Mouse (Mus musculus) layer of hippocampus, adult 9-10 months (tissue): ENCODE results near the gene Nme6.
A peak's percentile ranks its signal among the peaks of the same experiment; 100 is the strongest.

Experiments used
- DNase-seq: peaks from one replicate; pipeline ENCODE4 v3.0.0; 2022; ENCODE audit warnings: low spot score

Gene Nme6

GRCm38 (mm10) chr9:109874797-109875691 is 42.5 kb downstream of the Nme6 start, which contains the start of gene Cdc25a:
Gene Cdc25a, plus strand, starts transcription at chr9:109875579.
- peak; percentile 95 for DNase-seq

DNA sequence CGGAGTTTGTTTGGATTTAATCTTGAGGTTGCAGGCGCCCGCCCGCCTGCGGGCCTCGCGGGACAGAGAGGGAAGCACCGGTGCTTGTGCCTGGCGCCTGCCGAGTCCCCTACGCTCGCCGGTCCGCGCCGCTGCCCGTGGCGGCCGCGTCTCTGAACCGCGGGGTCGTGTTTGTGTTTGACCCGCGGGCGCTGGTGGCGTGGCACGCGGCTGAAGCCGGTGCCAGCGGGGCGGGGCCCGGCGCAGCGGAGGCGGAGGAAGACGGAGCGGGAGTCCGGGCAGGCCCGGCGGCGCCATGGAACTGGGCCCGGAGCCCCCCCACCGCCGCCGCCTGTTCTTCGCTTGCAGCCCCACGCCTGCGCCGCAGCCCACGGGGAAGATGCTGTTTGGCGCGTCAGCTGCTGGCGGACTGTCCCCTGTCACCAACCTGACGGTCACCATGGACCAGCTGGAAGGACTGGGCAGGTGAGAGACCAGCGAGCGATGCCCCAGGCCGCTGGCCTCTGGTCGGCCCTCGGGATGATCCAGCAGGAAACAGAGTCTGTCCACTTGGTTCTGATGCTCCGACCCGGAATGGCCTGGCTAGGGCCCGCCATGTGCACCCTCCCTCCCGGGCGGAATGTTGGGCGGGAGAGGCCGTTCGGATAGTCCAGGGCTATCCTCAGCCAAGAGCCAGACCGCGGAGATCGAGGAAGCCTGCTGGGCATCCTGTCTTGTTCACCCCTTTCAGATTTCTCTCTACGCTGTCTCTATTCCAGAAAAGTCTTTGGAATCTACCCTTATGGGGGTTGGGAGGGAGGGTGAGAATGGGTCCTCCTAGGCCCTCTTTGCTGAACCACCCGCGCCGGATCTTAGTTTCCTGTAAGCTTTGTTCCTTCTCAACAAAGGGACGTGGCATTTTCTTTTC is 43.4 kb downstream of the Nme6 start:
- DNase-seq: no peak

GRCm38 (mm10) chr9:109876756-109877155 is 44.2 kb downstream of the Nme6 start:
- DNase-seq: no peak

DNA sequence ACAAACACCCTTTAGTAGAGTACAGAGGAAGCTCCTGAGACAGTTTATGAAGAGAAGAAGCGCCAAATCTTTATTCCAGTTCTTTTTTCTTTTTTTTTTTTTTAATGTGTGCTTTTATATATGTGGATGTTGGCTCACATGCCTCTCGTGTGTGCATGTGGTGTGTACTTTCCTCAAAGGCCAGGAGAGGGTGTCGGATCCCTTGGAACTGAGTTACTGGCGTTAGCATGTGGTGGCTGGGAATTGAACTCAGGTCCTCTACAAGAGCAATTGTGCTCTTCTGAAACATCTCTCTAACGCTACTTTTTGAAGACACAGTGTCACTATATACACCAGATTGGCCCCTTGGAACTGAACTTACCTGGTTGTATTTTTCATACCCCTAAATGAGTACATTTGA is 45.1 kb downstream of the Nme6 start:
- DNase-seq: no peak

DNA sequence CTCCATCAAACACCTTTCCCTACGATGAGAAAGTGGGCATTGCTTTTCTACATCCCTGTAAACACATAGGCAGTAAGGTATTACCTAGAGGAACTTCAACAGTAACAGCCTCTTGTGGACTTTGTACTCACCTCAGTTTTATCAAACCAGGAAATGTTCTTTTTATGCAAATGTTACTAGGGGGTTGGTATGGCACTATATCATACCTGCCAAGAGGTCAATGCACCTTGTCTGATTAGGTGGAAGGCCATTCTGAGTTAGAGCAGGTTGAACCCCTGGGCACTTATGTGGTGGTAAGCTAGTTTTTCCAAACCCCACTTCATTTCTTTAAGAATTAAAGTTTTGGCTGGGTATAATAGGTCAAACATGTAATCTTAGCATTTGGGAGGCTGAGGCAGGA is 46.8 kb downstream of the Nme6 start:
- no peak for DNase-seq

- no peak for DNase-seq
These were observed 53.7 kb downstream of the Nme6 start for GRCm38 (mm10) chr9:109886259-109886658.

DNA sequence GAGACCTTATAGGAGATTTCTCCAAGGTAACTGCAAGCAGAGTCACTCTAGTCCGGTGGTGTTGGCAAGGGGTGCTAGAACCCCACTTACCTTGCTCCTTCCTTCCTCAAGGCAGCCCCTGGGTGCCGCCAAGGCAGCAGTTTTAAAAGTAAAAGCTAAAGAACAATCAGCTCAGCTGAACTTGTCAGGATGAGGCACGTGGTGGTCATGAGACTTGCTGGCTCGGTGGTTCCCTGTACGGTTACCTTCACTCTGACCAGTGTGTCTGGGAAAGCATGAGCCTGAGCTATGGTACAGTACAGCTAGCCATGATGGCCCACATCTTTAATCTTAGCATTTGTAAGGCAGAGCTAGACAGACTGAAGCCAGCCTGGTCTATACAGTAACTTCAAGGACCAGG is 54.8 kb downstream of the Nme6 start:
- no peak for DNase-seq

DNA sequence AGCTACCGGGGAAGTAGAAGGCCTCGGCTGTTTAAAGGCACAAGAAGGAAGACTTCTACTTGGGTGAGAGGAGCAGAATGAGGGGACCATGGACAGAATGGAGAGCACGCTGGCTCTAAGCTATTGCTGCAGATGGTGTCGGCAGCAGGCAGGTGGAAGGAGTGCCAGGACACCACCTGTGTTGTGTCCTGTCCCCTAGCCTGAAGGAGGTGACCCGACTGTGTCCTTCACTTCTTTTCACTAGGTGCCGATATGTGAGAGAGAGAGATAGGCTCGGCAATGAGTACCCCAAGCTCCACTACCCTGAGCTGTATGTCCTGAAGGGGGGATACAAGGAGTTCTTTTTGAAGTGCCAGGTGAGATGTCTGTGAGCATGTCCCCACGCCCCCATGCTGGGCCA is 59.0 kb downstream of the Nme6 start:
- no peak for DNase-seq
